Mouse (Mus musculus) neural tube, embryonic 11.5 days (tissue): ENCODE data around the gene Pomc. TPM values are rescaled to one million over a fixed set of nuclear protein-coding genes. Genes with fewer than 3 reads are reported as not detected.
A peak's percentile ranks its signal among the peaks of the same experiment; 100 is the strongest.
"Not testable (repeated sequence)": the region's sequence is repeated elsewhere in the genome, so short reads cannot be mapped to it uniquely, and the experiment has no call there.

Source experiments
- ATAC-seq: fragments of 200-750 bp; cut with Nextera tagmentation; 2 replicates; pipeline ENCODE4 v1.8.0; 2017; ENCODE audit warnings: moderate number of reproducible peaks, mild to moderate bottlenecking, moderate TSS enrichment, moderate library complexity; ENCODE audit not compliant: insufficient read depth, low FRiP score, low TSS enrichment
- DNase-seq: peaks from one replicate; pipeline ENCODE4 v3.0.0-alpha.2; 2015; ENCODE audit warnings: low spot score
- H3K27ac ChIP-seq: fragments of 300-500 bp; sonication (generic); 2 replicates; pipeline ENCODE4 v1.5.1; 2014; ENCODE audit warnings: low read depth, mild to moderate bottlenecking, low read length
- H3K27me3 ChIP-seq: fragments of 300-500 bp; sonication (generic); 2 replicates; pipeline ENCODE4 v1.6.1; 2014; ENCODE audit warnings: mild to moderate bottlenecking, low read length, mixed read lengths; ENCODE audit not compliant: control insufficient read depth, insufficient read depth
- H3K36me3 ChIP-seq: fragments of 300-500 bp; sonication (generic); 2 replicates; pipeline ENCODE4 v1.6.1; 2014; ENCODE audit warnings: mild to moderate bottlenecking, low read length, moderate library complexity, mixed read lengths; ENCODE audit not compliant: control insufficient read depth, insufficient read depth
- H3K4me1 ChIP-seq: fragments of 300-500 bp; sonication (generic); 2 replicates; pipeline ENCODE4 v1.6.1; 2014; ENCODE audit warnings: low read length, mixed read lengths; ENCODE audit not compliant: control insufficient read depth, insufficient read depth
- H3K4me2 ChIP-seq: fragments of 300-500 bp; sonication (generic); 2 replicates; pipeline ENCODE4 v1.6.1; 2014; ENCODE audit warnings: low read depth, mild to moderate bottlenecking, moderate library complexity
- H3K4me3 ChIP-seq: fragments of 300-500 bp; sonication (generic); 2 replicates; pipeline ENCODE4 v1.5.1; 2014; ENCODE audit warnings: low read depth, low read length
- H3K9ac ChIP-seq: fragments of 300-500 bp; sonication (generic); 2 replicates; pipeline ENCODE4 v1.6.1; 2014; ENCODE audit warnings: mild to moderate bottlenecking, low read length
- H3K9me3 ChIP-seq: fragments of 300-500 bp; sonication (generic); 2 replicates; pipeline ENCODE4 v1.6.1; 2016; ENCODE audit warnings: low read length; ENCODE audit not compliant: control insufficient read depth
- WGBS: fragments of 180-500 bp; shearing (Covaris S2); extraction: QIAGEN DNeasy Blood & Tissue Kit; methylation state at CpG from one replicate; pipeline ENCODE4 v1.1.7; 2014; 5-methylcytosine and 5-hydroxymethylcytosine counted together
- polyA plus RNA-seq: library from polyadenylated mRNA; unstranded; fragments of >200 nt; fragmentation: Nextera tagmentation; extraction: Ambion mirVana; gene quantifications from 2 replicates; pipeline ENCODE4 v1.2.1, GENCODE M21; 2014

Pomc gene
- polyA plus RNA-seq, 1 experiment from 2014 or later = 3.8 TPM

GRCm38 (mm10) chr12:3955371-3955770 is 620 bp downstream of the Pomc start:
- H3K4me3 ChIP-seq = no peak overlapping the region
- peaks cover 13% of the 10 kb centered on the region; the same call in 1 of the 2 replicates for H3K27me3 ChIP-seq
- peak; percentile 49 for DNase-seq
- no peak for ATAC-seq
- no peak overlapping the region for H3K4me2 ChIP-seq
- WGBS = 27% methylated on average over 10 of the region's 10 CpGs
- no peaks in the 10 kb centered on the region for H3K36me3 ChIP-seq
- H3K27ac ChIP-seq = no peak overlapping the region
- no peaks in the 10 kb centered on the region for H3K9me3 ChIP-seq
- 0 out of 2 replicates have a peak, but pooled peaks cover 2% of the 10 kb centered on the region for H3K4me1 ChIP-seq
- no peak overlapping the region for H3K9ac ChIP-seq

- 15% methylated on average over 3 of the region's 3 CpGs for WGBS
- Histone ChIP-seq H3K27me3 (peaks cover 13% of the 10 kb centered on the region; the same call in 1 of the 2 replicates), H3K27ac (no peak overlapping the region), H3K36me3 (no peaks in the 10 kb centered on the region), H3K4me3 (no peak overlapping the region), H3K9me3 (no peaks in the 10 kb centered on the region), H3K4me2 (no peak overlapping the region), H3K4me1 (0 out of 2 replicates have a peak, but pooled peaks cover 2% of the 10 kb centered on the region), H3K9ac (no peak overlapping the region)
- ATAC-seq (no peak), DNase-seq (no peak)
Observed at GRCm38 (mm10) chr12:3956351-3956750, 1.6 kb downstream of the Pomc start.

GRCm38 (mm10) chr12:3959791-3960543 is 5.2 kb downstream of the Pomc start:
- Histone ChIP-seq H3K4me2 (peak overlapping the region; percentile 80), H3K27ac (peak overlapping the region; percentile 89), H3K27me3 (peaks cover 5% of the 10 kb centered on the region; the same call in 1 of the 2 replicates), H3K9ac (peak overlapping the region; percentile 82), H3K4me1 (0 out of 2 replicates have a peak, but pooled peaks cover 2% of the 10 kb centered on the region), H3K36me3 (no peaks in the 10 kb centered on the region), H3K4me3 (peak overlapping the region; percentile 56), H3K9me3 (no peaks in the 10 kb centered on the region)
- ATAC-seq (peak; percentile 98), DNase-seq (peak; percentile 93)
- WGBS = 3% methylated on average over 53 of the region's 53 CpGs

- H3K27me3 ChIP-seq = peaks cover under 1% of the 10 kb centered on the region; the same call in 1 of the 2 replicates
- DNase-seq (no peak), ATAC-seq (no peak)
- H3K4me1 ChIP-seq = 0 out of 2 replicates have a peak, but pooled peaks cover 2% of the 10 kb centered on the region
- H3K4me2 ChIP-seq = peak overlapping the region; percentile 80
- peak overlapping the region; percentile 82 for H3K9ac ChIP-seq
- no peaks in the 10 kb centered on the region for H3K36me3 ChIP-seq
- no peaks in the 10 kb centered on the region for H3K9me3 ChIP-seq
- WGBS = 54% methylated on average over 4 of the region's 4 CpGs
- peak overlapping the region; percentile 89; the same call in 1 of the 2 replicates for H3K27ac ChIP-seq
- H3K4me3 ChIP-seq = peak overlapping the region; percentile 56
Observed at GRCm38 (mm10) chr12:3960553-3960952, 5.8 kb downstream of the Pomc start.

- no peak overlapping the region for H3K4me3 ChIP-seq
- no peak overlapping the region for H3K9ac ChIP-seq
- no peak overlapping the region for H3K4me2 ChIP-seq
- H3K36me3 ChIP-seq = no peaks in the 10 kb centered on the region; the same call in none of the 2 replicates
- H3K27me3 ChIP-seq = no peaks in the 10 kb centered on the region
- no peaks in the 10 kb centered on the region for H3K4me1 ChIP-seq
- 91% methylated on average over 4 of the region's 4 CpGs for WGBS
- DNase-seq = no peak
- no peak for ATAC-seq
- H3K27ac ChIP-seq = no peak overlapping the region
- H3K9me3 ChIP-seq = no peaks in the 10 kb centered on the region
Observed at GRCm38 (mm10) chr12:3967196-3967595, 12.4 kb downstream of the Pomc start.

- Histone ChIP-seq H3K9me3 (no peaks in the 10 kb centered on the region), H3K27me3 (no peaks in the 10 kb centered on the region), H3K27ac (no peak overlapping the region), H3K36me3 (no peaks in the 10 kb centered on the region; the same call in none of the 2 replicates), H3K4me1 (no peaks in the 10 kb centered on the region), H3K9ac (no peak overlapping the region), H3K4me2 (no peak overlapping the region), H3K4me3 (no peak overlapping the region)
- ATAC-seq = no peak
- DNase-seq = no peak
- WGBS = 59% methylated on average over 9 of the region's 9 CpGs
Observed at GRCm38 (mm10) chr12:3968380-3968779, 13.6 kb downstream of the Pomc start.

GRCm38 (mm10) chr12:3973169-3973568 is 18.4 kb downstream of the Pomc start:
- not testable (repeated sequence) for H3K4me3 ChIP-seq, ATAC-seq, H3K4me2 ChIP-seq, H3K36me3 ChIP-seq, H3K9me3 ChIP-seq, H3K27ac ChIP-seq, H3K4me1 ChIP-seq, DNase-seq, H3K27me3 ChIP-seq, H3K9ac ChIP-seq
- over 99% methylated on average over 6 of the region's 6 CpGs for WGBS

- no peak overlapping the region for H3K9ac ChIP-seq
- no peak for DNase-seq
- H3K27ac ChIP-seq = no peak overlapping the region
- H3K9me3 ChIP-seq = no peaks in the 10 kb centered on the region
- ATAC-seq = no peak
- peak overlapping the region; percentile 13; the same call in 1 of the 2 replicates for H3K4me2 ChIP-seq
- H3K27me3 ChIP-seq = no peaks in the 10 kb centered on the region
- H3K36me3 ChIP-seq = peaks cover 5% of the 10 kb centered on the region; the same call in 1 of the 2 replicates
- 0 out of 2 replicates have a peak, but pooled peaks cover 2% of the 10 kb centered on the region for H3K4me1 ChIP-seq
- no peak overlapping the region for H3K4me3 ChIP-seq
- WGBS = 69% methylated on average over 1 of the region's 1 CpGs
Observed at GRCm38 (mm10) chr12:3980991-3981349, 26.2 kb downstream of the Pomc start.
